Mouse (Mus musculus) 3T3-L1 (cell line): ENCODE measurements at regions not wholly inside any gene's neighbourhood (a gene's known extent, or its start where the extent isn't known, plus 50 kb on each side); places are given as distances from the start of the nearest gene placed in this dataset.
A peak's percentile ranks its signal among the peaks of the same experiment; 100 is the strongest.

Experiments used
- DNase-seq: peaks from one replicate; pipeline ENCODE4 v3.0.0-alpha.2; 2015; ENCODE audit warnings: low read depth, low spot score

- no peak for DNase-seq
Measured at GRCm38 (mm10) chr1:120759380-120759779, 157.2 kb downstream of the En1 start.

DNA sequence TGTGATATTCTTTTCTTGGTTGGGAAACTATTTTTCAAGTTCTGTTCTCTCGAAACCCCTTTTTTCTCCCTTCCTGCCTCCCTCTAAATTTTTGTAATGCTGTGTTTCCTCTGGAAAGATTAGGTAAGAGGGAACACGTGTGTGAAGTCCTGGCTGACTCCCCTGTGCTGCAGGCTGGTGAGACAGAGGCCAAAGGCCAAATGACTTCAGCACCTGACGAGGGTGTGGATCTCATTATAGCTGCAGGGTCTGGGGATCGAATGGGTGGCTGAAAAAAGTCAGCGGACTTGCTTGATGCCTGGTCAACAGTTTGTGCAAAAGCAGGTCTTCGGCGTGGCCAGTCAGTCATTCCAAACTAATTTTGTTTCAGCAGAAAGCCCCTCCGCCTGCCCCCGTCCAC, 159.1 kb downstream of the En1 start:
- DNase-seq = no peak

DNA sequence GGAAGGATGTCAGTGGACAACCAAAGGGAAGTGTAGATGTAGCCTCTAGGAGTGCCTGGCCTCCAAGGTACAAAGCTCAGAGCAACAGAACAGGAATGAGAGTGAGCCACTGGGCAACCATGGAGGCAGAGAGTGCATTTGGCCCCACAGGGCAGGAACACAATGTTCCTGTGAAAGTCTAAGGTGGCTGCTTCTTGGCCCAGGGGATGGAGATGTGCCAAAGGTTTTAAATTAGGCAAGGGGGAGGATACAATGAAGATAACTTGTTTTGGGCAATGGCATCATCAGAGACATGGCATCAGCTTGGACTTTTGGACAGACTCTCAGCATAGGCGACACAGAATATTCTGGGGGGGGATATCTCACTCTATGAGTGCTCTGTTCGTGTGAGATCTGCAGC, 160.3 kb downstream of the En1 start:
- DNase-seq = no peak

- no peak for DNase-seq
Measured at GRCm38 (mm10) chr1:120762921-120763595, 160.8 kb downstream of the En1 start.

DNA sequence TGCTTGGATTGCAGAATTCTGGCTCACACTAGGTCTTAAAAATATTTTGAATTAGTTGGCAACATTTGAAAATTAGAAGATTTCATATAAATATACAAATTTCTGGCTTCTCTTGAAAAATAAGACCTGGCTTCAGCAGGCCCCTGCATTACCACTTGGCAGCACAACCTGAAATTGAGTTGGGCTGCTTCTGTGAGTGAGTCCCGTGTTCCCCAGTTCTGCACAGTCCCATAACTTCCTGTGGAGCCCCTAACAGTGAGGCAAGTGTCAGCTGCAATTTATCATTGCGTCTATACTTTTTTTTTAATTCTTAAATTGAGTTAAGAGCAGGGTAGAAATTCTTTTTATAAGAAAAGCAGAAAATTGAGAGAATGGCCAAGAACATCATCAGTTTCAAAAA, 164.8 kb downstream of the En1 start:
- DNase-seq = no peak

DNA sequence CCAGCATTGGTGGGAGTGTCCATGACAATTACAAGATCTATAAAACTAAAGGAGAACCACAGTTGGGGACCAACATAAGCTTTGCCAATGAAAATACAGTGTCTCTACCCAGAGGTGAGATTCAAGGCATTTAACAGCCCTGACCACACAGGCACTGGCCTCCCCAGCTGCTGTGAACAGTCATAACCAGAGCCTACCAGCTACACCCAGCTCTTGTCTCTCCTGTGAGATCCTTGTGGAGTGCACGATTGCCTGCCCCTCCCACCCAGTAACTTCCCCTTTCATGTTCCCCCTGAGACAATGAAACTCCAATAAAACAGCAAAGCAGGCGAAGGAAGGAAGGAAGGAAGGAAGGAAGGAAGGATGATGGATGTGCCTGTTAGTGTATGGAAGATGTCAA, 169.1 kb downstream of the En1 start:
- DNase-seq = no peak

DNA sequence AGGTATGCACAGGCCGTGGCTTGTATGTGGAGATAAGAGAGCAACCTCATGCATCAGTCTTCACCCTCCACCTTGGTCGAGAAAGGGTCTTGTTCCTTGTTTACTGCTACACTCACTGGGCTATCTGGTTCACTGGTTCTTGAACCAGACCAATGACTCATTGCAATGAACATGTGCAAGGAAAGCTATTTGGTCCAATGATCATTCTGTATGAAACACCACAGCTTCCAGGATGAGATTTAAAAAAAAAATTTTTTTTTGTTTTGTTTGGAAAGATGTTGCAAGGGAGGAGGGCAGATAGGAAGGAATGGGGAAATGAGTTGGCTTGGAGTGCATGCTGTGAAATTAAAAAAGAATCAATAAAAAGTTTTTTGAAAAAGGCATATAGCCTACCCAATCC, 174.7 kb downstream of the En1 start:
- DNase-seq = no peak

GRCm38 (mm10) chr1:120777468-120777867, 175.2 kb downstream of the En1 start:
- no peak for DNase-seq

DNA sequence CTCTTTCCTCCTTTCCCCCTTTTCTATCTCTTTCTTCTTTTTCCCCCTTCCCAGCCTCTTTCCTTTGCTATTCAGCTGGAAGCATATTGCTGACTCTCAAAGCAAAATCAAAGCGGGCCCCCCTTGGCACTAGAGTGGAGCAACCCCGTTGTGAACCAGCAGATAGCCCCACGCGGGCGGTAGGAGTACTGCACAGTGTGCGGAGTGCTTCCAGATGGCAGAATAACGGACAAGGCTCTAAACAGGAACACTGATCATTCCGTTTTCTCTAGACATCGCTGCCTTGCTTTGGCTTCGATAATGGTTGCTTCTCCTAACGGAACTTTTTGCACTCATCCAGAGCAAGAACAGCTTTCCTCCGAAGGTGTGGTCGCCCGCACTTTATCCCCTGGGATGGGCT, 193.0 kb downstream of the En1 start:
- DNase-seq = no peak

DNA sequence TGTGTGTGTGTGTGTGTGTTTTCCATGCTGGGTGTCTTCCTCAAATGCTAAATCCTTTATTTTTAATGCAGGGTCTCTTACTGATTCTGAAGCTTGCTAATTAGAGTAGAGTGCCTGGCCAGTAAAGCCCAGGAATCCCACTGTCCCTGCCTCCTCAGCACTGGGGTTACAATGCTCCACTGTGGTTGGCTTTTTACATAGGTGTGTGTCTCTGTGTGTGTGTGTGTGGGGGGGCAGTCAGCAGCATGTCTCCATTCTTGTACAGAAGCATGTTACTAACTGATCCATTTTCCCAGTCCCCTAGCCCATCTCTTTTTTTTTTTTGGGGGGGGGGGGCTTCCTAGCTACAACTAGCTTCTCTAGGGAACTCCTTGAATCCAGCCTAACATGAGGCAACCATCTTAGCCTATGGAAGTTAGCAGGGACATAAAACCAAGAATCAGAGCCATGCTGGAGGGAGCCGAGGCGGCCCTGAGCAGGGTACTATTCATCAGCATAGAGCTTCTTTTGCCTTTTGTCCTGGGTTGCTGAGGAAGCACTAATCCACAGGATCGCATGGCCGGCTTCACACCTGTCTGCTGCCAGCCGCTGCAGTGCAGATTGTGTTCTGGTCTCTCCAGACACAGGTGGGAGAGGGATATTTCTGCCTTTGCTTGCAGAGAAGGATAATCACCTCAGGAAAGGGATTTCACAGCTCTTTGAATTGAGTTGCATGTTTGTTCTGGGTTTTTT, 199.2 kb downstream of the En1 start:
- DNase-seq = no peak

- no peak for DNase-seq
Measured at GRCm38 (mm10) chr1:120801980-120802364, 199.8 kb downstream of the En1 start.

- no peak for DNase-seq
Measured at GRCm38 (mm10) chr1:120814441-120814840, 212.2 kb downstream of the En1 start.

DNA sequence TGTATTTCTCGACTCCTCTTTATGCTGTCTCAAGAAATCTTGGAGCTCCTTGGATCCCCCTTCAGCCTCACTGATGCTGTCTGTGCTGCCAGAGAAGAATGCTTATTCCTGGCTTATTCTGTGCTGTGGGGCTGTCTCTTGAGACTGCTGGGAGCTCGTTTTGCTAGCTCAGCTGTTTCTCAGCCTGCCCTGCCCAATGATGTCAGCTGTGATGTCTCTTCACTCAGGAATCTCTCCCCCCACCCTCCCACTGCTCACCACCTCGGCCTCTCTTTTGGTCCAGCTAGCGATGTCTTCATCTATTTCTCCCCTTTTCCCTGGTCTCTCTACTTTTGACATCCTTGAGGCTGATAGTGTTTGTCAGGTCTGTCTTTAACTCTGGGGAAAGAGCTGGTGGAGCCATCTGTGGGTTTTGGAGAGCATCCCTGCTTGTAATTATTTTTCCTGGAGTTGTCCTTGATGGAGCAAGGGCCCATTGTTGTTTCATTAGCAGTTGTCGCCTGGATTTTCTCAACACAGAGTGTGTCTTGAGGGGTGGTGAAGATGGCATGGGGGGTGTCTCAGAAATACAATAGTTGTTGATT, 214.1 kb downstream of the En1 start:
- peak; percentile 48 for DNase-seq

DNA sequence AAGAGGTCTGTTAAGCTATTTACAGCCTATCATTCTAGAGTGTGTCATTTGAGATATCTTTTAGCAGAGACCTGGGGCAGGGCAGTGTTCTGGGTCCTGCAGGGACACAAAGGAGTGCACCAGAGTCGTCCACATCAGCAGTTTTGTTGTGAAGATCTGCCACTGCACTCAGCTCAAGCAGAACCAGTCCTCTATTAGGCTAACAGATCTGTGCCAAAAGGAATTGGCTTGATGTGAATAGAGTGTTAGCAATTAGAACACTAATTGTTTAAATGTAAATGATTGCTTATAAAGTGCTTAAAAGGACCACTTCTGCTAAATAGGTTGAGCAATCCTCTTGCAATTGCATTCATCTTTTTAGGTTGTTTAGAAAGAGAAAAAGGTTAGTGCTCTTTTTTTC, 215.3 kb downstream of the En1 start:
- DNase-seq = no peak

DNA sequence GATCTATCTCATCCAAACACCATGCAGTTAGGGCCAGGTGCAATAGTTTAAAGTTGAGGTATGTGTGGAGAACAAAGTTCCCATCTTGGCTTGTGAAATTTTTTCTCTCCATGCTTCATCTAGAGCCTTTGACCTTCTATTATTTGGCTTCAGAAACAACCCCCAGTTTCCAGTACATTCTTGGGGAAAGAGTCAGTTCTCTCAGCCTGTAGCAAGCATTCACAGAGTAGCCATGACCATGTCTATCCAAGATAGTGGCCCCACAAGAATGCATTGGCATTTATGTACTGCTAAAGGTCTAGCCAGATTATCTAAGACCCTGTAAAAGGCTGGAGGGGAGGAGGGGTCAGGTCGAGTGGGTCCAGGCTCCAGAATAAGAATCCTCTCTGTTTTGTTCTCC, 229.8 kb downstream of the En1 start:
- peak; percentile 8 for DNase-seq

DNA sequence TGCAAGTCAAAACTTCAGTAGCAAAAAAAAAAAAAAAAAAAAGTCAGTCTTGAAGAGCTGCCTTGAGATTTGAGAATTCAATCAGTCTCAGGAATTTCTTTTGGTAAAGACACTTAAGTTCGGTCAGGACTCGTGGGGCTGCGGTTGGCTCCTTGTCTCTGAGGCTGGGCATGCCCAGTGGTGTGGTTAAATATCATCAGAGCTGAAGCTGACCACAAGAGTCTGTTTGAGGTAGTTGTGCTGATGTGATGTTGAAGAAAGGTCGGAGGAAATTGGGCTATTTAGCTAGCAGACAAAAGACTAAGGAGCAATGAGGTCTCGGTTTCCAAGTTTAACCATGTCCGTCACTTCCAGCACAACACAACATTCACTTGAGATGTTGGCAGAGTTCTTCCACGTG, 240.4 kb downstream of the En1 start:
- no peak for DNase-seq

DNA sequence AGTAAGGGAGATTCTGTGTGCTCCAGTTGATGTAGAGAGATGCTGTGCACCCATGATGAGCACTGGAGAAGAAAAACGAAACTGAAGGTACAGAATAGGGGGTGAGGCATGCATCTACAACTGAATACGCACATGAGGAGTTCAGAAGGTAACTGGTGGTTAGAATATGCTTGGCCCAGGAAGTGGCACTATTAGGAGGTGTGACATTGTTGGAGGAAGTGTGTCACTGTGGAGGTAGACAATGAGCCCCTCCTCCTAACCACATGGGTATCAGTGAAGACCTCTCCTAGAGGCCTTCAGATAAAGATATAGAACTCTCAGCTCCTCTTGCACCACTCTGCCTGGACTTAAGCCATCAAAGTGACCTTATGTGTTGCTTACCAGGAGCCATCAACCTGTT, 243.9 kb downstream of the En1 start:
- DNase-seq = no peak

- no peak for DNase-seq
Measured at GRCm38 (mm10) chr1:120851860-120852503, 249.8 kb downstream of the En1 start.

- no peak for DNase-seq
Measured at GRCm38 (mm10) chr1:120857566-120857965, 255.3 kb downstream of the En1 start.

DNA sequence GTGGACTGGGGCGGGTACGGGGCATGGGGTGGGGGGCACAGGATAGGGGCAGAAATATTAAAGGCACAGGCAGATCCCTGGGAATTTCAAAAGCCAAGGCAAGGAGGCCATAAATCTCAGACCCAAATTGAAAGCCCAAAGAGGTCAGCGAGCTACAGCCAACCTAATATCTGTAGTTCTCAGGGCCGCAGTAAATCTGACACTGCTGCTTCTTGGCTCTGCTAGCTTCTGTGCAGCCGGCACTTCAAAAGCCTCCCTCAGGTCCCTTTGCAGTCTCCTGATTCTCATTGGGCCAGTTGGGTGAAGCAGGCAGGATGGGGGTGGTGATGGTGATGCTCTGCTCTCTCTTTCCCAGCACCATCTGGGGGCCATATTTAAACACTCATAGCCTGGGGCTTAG, 257.3 kb downstream of the En1 start:
- no peak for DNase-seq

DNA sequence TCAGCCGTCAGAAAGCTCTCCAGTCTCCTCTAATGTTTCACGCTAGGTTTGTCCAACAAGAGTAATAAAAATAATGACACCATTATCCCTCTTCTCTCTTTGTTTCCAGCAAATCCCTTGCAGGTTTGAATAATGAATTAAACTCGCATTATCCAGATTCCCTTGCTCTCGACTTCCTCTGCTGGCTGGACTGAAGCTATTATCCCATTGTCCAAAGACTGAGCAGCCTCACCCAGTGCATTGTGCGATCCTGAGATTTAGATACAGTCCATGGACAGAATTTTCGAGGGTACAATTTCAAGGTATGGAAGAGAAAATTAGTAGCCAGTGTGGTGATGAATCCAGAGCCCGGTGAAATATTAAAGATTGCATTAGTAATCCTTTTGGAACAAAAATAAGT, 270.3 kb downstream of the En1 start:
- no peak for DNase-seq

DNA sequence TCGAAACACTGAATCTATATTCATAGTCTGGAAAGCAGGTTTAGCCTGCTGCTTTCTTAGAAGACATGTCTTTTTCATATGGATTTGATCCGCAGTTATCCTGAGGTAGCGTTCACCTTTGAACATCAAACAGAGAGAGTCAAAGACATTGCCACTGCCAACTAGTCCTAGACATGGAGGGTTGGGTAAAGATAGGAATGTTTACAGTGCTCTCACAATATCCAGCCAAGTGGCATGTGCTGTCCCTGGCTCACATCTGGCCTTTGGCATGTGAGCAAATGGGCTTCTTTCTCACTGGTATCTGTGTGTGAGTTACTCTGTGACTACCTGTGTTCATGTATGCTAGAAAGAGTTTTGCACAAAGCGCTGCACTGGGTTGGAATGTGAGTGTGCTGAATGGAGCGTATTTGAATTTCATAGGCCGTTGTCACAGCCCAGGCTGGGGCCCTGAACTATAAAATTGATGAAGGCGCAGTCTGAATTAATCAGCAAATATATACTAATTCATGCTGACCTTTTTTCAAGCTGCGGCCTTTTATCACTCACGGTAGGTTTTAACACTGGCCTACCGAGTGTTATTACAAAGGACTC, 280.8 kb downstream of the En1 start:
- no peak for DNase-seq
